10 mouse cellular contexts compared by ENCODE assay signal in the genomic region with DNA sequence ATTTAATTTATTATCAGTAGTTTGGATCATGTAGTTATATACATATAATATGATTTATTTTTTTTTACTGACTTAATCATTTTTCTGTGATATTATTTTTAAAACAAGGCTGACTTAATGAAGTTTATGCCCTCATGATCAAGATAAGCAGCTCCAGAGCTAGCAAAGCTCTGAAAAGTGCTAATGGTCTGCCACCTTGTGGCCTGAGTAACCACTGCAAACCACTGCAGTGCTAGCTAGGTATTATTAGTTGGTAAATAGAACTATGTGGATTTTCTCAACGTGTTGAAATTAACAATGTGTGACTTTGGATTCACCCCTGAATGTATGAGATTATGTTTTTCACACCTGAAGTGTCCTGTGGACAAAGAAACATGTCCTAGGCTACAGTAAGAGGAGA. TPM values are rescaled to one million over a fixed set of nuclear protein-coding genes. Genes with fewer than 3 reads are reported as not detected.
A peak's percentile ranks its signal among the peaks of the same experiment; 100 is the strongest.
DNase-seq lines count a peak whose midpoint lies in the region; ATAC-seq lines count a peak whose summit lies in the region.
"Had no signal": no experiment of that assay in that cellular context is flagged by ENCODE, and none has a peak within 500 bp of the region (broad histone marks: within the 10 kb centered on the region; RNA-seq: fewer than 3 reads in every experiment).

No protein-coding gene starts in this region.

- H3K36me3 ChIP-seq in forebrain, embryonic 15.5 days = no peaks in the 10 kb centered on the region
- H3K36me3 ChIP-seq in limb, embryonic 10.5 days = no peaks in the 10 kb centered on the region
- no peaks in the 10 kb centered on the region for H3K36me3 ChIP-seq in neural tube, embryonic 14.5 days (ENCODE audit: control insufficient read depth, insufficient read depth, low read length)

- ATAC-seq in cerebellum, adult (ENCODE audit: insufficient number of reproducible peaks, low FRiP score, low TSS enrichment) = no peak
- peak; percentile 82; the same call in 1 of the 2 replicates for ATAC-seq in forebrain, embryonic 15.5 days (replicated peaks)
- ATAC-seq in neural tube, embryonic 14.5 days (ENCODE audit: low read depth) = peak; percentile 86; the same call in 1 of the 2 replicates
- no peak for ATAC-seq in megakaryocyte, adult 5-6 weeks (ENCODE audit: poor library complexity, severe bottlenecking)

- H3K4me1 ChIP-seq in forebrain, embryonic 15.5 days = no peaks in the 10 kb centered on the region
- H3K4me1 ChIP-seq in limb, embryonic 10.5 days = no peaks in the 10 kb centered on the region
- H3K4me1 ChIP-seq in neural tube, embryonic 14.5 days (ENCODE audit: control insufficient read depth, insufficient read depth, low read length) = no peaks in the 10 kb centered on the region

- peak; percentile 3 to 22 for DNase-seq in cerebellum, postnatal 36 days
- DNase-seq in R1 (ENCODE audit: low read depth, low spot score) = peak; percentile 27
- peak; percentile 58 for DNase-seq in kidney, adult 9 months
- DNase-seq in limb, embryonic 10.5 days (ENCODE audit: low spot score) = peak; percentile 49

- no peaks in the 10 kb centered on the region for H3K9me3 ChIP-seq in forebrain, embryonic 15.5 days
- no peaks in the 10 kb centered on the region for H3K9me3 ChIP-seq in limb, embryonic 10.5 days (replicated peaks)
- H3K9me3 ChIP-seq in neural tube, embryonic 14.5 days (ENCODE audit: control insufficient read depth, low read length) = no peaks in the 10 kb centered on the region

- whole genome bisulfite sequencing in forebrain, embryonic 15.5 days = 7% methylated on average over 1 of the region's 1 CpGs
- WGBS in limb, embryonic 10.5 days = 9% methylated on average over 1 of the region's 1 CpGs
- WGBS in neural tube, embryonic 14.5 days = 7% methylated on average over 1 of the region's 1 CpGs

- H3K4me3 ChIP-seq in forebrain, embryonic 15.5 days = no peak overlapping the region
- H3K4me3 ChIP-seq in limb, embryonic 10.5 days = no peak overlapping the region
- no peak overlapping the region for H3K4me3 ChIP-seq in neural tube, embryonic 14.5 days (ENCODE audit: low read depth, low read length)

- no peak overlapping the region for H3K9ac ChIP-seq in forebrain, embryonic 15.5 days (replicated peaks)
- H3K9ac ChIP-seq in neural tube, embryonic 14.5 days (replicated peaks; ENCODE audit: low read depth, low read length) = no peak overlapping the region

- H3K4me2 ChIP-seq in forebrain, embryonic 15.5 days (replicated peaks) = no peak overlapping the region
- H3K4me2 ChIP-seq in neural tube, embryonic 14.5 days (ENCODE audit: low read depth, low read length) = no peak overlapping the region

- no peaks in the 10 kb centered on the region for H3K27me3 ChIP-seq in forebrain, embryonic 15.5 days
- H3K27me3 ChIP-seq in limb, embryonic 10.5 days (ENCODE audit: low read depth, poor library complexity, severe bottlenecking) = no peaks in the 10 kb centered on the region
- H3K27me3 ChIP-seq in neural tube, embryonic 14.5 days (ENCODE audit: control insufficient read depth, insufficient read depth, low read length) = no peaks in the 10 kb centered on the region

- no peak overlapping the region for H3K27ac ChIP-seq in forebrain, embryonic 15.5 days (replicated peaks)
- H3K27ac ChIP-seq in limb, embryonic 10.5 days = no peak overlapping the region
- H3K27ac ChIP-seq in neural tube, embryonic 14.5 days (ENCODE audit: low read depth, low read length) = no peak overlapping the region

RNA-seq across cellular contexts. Expression of a gene that starts 15.0 kb away (rescaled TPM):
- polyA plus RNA-seq in forebrain, embryonic 15.5 days (2015; fragmentation: Nextera tagmentation; extraction: Ambion mirVana) = not detected in 2 replicates
- polyA plus RNA-seq in limb, embryonic 10.5 days (2016; fragmentation: Nextera tagmentation; extraction: Ambion mirVana) = not detected in 2 replicates
- not detected in 2 replicates for polyA plus RNA-seq in neural tube, embryonic 14.5 days (2014; fragmentation: Nextera tagmentation; extraction: Ambion mirVana)
- not detected in 2 replicates for total RNA-seq in megakaryocyte, adult 5-6 weeks (2015)
- not detected in 2 replicates for total RNA-seq in megakaryocyte, adult 5-6 weeks (2017)
- total RNA-seq: neutrophil, adult 5-6 weeks had no signal
- polyA plus RNA-seq: gonadal fat pad, adult 2 months had no signal

Comparison
In these comparisons a context has a peak if more than half of its experiments do, and no peak if none do; other contexts are left out.
1. ATAC-seq: peak in forebrain, embryonic 15.5 days (single experiment) and neural tube, embryonic 14.5 days (single experiment); none in cerebellum, adult (single experiment) and megakaryocyte, adult 5-6 weeks (single experiment).
2. Peak in every context shown above with its lines, with median percentiles within 50 percentile points of each other: DNase-seq.